Mouse (Mus musculus): ENCODE measurements at regions not wholly inside any gene's neighbourhood (a gene's known extent, or its start where the extent isn't known, plus 50 kb on each side); places are given as distances from the start of the nearest gene placed in this dataset.

DNA sequence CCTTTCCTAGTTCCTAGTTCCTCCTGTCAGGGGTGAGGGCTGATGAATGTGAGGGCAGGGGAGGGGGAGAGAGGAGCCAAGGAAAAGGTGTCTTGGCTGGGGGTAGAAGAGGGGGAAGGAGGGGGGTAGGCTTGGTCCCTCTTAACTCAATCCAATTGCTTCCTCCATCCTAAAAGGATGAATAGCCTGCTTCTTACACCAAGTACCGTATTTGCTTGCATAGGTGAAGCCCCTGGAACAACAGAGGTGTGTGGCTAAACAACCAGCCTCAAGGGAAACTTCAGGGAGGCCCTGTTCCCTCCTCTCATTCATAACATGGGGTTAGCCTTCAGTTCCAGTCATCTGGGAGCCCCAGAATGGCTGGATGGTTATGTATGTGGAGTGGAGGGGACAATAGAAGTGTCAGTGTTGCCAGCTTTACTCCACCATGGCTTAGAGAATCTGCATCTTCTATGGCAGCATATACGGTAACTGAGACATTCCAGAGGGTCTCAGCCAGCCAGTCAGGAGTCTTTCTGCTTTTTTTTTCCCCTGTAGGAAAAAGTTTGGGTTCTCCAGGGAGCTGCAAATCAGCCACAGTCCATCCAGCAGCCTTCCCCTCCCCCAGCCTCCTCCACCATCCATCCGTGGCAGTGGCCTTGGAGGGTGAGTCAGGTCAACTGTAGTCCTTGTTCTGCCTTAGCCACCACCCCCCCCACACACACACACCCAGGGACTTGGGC is 100.2 kb upstream of the Ccnd2 start:
- DNase-seq (ENCODE audit: low read depth, low spot score), result no peak

DNA sequence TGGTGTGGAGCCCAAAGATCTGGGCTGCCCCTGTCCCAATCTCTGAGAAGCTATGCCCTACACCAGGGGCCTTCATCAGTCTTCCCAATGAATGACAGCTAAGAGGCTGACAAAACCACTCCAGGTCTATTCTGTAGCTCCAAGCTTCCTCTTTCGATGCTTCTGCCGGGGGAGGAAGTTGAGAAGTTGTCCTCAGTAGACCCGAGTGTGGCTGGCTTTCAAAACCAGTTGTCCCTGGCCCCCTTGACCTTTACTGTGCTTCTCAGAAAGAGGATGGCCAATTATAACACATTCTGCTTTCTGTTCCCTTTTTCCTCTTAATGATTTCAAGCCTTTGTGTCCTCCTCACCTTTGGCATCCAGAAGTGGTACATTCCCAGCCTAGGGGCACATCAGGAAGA is 101.9 kb upstream of the Ccnd2 start:
- no peak for DNase-seq (ENCODE audit: low read depth, low spot score)

DNA sequence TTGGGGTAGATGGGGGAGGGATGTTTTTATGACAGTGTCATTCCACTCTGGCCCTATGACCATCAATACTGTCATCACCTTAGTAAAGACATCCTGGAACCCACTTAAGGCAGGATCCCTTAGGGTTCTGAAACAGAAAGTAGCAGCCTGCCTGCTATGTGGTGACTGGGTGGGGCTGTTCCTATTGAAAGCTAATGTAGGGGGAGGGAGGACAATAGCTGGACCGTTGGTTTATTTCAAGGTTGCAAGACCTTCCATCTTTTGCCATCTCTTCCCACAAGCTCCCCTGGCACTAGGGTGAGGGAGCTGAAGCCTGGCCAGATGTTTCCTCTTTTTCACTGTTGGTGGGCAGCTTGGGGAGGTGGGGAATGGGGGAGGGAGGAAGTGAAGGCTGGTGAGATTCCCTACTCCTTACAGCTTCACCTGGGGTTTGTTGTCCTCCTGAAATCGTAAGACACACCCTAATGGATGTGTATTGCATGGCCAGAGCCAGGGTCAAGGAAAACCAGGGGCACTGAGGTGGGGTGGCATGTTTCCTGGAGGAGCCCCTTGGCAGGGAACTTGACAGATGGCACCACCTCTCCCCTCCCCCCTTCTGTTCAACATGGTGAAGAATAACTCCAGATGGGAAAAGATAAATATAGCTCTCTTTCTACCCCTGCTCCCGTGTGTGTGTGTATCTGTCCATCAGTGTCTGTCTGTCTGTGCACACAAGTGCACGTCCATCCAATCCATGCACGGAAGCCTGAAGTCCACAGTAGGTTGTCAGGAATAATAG is 112.1 kb upstream of the Ccnd2 start:
- DNase-seq (ENCODE audit: low read depth, low spot score), result no peak

DNA sequence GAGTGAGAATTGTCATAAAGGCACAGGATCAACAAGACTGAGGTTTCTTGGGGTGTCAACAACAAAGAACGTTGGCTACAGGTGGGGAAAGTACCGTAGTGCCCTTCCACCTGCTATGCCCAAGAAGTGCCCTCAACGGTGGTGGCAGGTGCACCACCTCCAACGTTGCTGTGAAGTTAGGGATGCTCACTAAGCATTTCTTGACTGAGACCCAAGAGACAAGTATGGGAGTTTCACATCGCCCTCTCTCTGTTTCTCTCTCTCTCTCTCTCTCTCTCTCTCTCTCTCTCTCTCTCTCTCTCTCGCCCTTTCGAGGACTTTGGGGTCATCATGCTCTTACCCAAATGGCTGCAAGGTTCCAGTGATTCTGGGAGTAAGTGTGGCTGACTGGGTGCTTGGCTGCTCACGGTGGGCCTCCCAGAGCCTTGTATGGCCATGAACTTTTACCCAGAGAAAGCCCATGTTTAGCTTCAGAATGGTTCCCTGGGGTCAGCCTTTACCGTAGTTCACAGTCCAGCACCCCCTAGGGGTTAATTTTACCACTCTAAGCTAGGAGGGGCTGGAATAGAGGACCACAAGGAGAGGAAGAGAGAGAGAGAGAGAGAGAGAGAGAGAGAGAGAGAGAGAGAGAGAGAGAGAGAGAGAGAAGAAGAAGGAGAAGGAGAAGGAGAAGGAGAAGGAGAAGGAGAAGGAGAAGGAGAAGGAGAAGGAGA is 113.2 kb upstream of the Ccnd2 start:
- DNase-seq (ENCODE audit: low read depth, low spot score), result no peak

DNA sequence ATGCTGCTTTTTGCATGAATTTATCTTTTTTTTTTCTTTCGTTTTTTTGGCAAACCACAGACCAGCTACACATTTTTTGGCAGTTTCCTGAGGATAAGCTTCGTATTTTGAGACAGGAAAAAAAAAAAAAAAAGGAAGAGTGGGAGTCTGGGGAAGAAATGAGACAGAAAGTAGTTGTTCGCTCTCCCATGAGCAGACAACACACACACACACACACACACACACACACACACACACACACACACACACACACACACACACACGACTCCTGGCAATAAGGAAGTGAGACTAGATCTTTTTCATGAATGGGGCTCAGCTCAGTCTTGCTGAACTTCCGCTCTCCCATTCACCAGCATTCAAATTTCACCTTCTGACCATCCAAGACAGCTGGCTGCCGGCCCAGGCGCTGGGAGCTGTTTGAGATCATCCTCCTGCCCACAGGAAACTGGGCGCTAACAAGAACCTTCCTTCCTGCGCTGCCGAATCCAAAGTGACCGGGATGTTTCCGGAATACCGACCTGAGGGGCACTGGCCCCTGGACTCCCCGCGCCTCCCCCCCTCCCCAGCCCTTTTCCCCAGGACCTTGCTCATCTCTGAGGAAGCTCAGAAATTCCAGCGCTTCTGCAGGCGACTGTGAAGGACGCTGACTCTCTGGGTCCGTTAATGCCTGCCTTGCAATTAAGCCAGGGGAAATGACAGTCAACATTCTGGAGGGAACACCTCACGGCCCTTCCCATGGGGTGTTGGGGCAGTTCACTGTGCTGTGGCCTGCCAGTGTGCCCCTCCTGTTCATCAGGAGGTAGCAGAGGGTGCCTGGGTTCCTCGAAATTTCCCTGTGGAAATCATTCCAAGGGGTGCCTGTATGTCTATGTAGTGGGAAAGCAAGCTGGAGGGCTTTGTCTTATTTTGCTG is 114.2 kb upstream of the Ccnd2 start:
- no peak for DNase-seq (ENCODE audit: low read depth, low spot score)

DNA sequence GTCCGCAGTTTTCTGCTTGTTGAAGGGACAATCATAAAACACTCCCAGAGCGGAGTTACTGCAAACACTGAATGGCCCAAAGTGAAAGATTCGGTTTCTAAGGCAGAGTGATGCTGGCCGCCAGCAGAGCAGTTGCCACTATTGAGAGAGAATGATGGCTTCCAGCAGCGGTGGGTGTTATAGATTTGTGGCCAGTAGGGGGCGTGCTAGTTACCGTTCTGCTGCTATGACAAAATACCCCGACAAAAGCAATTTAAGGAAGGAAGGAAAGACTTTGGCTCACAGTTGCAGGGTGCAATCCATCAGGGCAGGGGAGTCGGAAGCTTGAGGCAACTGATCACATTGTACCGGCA is 114.8 kb upstream of the Ccnd2 start:
- DNase-seq (ENCODE audit: low read depth, low spot score), result no peak

DNA sequence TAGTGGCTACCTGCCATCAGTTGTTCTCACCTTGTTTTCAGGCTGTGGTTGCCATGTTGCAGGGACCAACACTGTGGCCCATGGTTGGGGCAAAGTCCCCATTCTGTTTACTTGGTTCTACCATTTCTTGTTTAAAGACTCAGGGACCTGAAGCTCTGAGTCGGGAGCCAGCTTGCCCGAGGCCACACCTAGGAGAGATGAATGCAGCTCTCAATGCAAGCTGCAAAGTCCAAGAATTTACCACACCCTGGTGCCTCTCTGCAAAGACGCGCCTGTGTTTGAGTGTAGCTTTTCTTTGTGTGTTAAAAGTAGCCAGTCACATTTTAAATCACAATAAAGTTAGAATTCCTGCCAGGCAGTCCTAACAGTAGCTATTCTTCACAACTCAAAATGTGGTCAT is 117.0 kb upstream of the Ccnd2 start:
- DNase-seq (ENCODE audit: low read depth, low spot score), result no peak

DNA sequence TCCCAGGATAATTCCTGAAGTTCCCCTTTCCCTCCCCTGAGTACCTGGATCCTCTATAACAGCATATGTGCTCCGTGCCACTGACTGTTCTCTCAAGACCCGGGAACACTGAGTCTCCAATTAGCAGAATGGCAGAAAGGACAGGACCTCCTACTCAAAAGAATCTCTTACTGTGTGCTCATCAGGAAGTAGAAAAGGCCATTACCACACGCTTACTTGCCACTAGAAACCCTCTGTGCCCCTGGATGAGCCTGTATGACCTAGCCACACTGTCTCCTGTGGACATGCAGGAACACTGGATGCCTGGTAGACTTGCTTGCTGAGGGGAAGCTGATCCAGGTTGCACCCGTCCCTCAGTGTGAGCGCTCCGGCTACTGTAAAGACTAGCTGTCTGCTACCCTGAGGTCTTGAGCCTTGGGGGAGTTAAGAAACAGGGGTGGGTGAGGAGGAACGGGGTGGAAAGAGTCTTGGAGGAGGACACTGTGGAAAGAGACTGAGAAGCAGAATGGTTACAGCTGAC is 117.6 kb upstream of the Ccnd2 start:
- no peak for DNase-seq (ENCODE audit: low read depth, low spot score)

DNA sequence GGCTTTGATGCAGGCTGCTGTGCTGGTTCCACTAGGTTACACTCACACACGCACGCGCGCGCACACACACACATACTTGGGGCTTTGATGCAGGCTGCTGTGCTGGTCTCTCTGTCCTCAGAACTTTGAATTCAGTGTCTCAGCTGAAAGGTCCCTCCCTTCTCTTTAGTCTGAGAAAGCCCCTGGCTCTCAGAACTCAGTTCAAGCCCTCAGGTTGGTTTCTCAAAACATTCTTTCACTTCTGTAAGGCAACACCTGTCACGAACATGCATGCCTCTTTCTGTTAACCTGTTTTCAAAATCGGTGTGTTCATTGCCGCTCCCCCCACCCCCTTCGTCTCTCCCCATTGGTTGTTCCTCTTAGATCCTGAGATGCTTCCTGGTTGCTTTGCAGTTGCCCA is 118.8 kb upstream of the Ccnd2 start:
- no peak for DNase-seq (ENCODE audit: low read depth, low spot score)

DNA sequence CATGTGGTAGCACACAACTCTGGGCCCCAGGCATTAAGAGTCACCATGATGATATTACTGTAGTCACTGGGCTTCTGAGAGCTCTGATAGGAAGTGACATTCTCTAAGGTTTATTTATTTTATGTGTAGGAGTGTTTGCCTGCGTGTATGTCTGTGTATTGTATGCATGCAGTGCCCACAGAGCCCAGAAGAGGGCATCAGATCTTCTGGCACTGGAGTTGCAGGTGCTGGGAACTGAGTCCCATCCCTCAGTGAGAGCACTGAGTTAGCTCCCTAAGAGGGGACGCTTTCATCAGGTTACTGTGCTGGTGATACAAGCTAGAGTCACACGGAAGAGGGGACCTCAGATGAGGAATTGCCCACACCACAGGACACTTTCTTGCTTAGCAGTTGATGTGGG is 119.4 kb upstream of the Ccnd2 start:
- DNase-seq (ENCODE audit: low read depth, low spot score), result no peak

DNA sequence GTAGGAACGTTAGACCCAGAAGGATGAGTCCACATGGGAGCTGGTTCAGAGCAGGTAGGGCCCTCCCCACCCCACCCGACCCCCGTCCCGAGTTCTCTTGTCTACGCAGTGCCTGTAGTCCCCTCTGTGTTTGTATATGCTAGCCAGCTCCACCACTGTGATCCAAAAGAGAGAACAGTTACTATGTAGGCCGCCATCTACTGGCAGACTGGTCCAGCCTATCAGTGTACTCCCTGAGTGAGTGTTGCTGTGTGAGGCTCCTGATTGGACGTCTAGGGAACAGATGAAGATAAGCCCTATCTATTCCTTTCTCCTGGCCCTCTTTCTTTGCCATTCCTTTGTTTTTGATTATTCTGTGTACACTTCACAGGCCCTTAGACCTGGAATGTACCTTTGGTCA is 120.6 kb upstream of the Ccnd2 start:
- DNase-seq (ENCODE audit: low read depth, low spot score), result no peak

DNA sequence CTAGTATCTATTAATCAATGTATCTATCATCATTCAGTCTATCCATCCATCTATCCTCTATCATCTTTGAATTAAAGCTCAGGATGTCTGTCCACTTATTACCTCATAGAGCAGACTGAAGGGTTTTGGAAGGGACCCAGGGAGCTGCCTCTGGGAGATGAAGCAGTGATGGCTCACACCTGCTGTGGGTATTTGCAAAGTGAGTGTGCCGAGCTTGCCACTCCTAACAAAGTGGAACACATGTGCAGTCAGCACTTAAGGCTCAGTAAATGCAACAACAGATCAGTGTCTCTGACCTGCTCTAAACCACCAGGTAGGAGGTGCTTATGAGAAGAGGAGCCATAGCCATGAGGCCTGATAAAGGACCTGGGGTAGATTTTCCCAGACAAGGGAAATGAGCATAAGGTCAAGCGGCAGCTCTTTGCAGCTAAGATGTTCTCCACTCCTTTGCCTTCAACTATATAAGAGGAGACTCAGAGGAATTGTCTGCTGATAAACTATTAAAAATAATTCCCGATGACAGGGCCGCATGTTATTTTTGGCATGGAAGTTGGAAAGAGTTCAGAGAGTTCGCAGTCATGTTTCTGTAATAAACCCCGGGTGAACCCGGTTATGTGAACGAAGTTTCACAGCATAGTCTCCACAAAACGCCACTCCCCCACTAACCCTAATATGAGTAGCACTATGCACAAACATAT is 122.9 kb upstream of the Ccnd2 start:
- DNase-seq (ENCODE audit: low read depth, low spot score), result no peak

DNA sequence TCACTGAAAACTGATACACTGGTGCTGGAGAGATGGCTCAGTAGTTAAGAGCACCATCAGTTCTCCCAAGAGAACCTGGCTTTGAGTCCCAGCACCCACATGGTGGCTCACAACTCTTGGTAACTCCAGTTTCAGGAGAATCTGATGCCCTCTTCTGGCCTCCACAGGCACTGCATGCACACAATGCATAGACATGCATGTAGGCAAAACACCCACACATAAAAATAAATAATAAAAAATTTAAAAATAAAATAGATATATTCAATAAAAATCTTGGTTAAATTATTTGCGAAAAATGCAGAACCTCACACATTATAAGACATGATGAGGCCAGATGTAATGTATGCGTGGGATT is 123.4 kb upstream of the Ccnd2 start:
- DNase-seq (ENCODE audit: low read depth, low spot score), result no peak

DNA sequence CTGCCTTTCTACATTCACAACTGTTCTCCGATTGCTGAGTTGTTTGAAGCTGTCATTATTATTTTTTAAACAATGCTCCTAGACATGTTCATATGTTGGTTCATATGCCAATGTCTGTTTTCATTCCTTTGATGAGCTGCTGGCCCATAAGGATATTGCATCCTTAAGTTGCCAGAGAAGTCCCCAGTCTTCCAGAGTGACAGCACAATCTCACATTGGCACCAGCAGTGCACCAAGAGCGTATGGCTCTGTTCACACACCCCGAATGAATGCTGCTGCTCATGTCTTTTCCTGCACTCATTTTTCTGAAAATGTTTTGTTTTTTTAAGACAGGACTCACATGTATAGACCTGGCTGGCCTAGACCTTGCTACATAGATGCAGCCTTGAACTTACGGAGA is 124.4 kb upstream of the Ccnd2 start:
- DNase-seq (ENCODE audit: low read depth, low spot score), result no peak

DNA sequence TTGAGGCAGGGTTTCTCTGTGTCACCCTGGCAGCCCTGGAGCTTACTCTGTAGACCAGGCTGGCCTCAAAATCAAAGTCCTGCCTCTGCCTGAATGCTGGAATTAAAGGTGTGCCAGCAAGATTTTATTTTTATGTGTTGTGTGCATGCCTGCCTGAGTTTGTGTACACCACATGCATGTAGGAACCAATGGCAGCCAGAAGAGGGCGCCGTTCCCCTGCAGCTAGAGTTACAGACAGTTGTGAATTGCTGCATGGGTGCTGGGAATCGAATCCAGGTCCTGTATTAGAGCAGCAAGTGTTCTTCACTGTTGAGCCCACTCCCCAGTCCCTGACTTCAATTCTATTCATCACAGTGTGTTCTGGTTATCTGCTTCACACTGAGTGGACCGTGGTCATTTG is 126.4 kb upstream of the Ccnd2 start:
- DNase-seq (ENCODE audit: low read depth, low spot score), result no peak

DNA sequence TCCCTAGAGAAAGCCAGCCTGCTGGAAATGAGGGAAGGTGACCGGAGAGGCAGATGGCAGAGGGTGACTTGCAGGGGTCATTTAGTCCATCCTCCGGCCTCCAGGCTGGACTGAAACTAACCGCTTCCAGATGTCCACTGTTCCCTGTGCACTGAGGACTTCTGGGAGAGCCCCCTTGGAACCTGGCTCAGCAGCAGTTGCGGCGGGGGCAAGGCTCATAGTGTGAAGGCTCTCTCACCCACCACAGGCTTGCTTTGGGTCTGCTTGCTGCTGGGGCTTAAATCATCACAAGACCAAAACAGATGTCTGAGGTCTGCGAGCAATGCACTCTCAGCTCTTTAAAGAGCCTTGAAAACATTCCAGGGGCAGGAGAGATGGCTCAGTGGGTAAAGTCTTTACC is 132.2 kb upstream of the Ccnd2 start:
- DNase-seq (ENCODE audit: low read depth, low spot score), result no peak

DNA sequence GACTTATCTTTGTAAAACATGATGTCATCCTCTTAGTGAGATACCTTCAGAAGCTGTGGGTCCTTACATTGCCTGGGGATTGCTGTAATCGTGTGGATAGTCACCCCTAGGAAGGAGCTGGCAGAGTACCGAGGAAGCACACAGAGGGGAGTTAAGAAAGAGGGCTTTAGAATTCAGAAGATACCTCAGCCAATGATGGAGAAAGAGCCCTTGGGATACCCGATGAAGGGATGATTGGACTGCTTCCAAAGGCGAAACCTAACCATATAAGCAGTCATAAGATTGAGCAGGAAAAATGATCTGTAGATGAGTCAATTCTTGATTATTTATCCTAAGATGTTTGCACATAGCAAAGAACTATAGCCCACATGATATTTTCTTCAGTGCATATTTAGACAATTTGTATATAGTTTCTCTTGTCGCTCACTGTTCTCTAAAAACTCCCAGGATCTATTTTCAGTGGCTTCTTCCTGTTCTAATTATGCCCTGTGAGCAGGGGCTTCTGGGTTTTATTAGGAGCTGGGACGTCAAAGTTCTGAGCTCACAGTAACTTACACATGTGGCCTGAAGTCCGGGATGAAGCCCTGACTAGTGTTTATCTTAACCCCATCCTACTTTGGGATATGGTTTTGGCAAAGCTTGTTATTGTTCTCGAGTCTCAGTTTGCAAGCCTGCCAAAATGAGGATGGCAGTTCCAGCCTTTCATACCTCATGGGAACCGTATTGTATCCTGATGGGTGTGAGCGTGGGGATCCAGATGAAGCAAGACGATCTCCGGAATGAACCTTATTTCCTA is 134.9 kb upstream of the Ccnd2 start:
- DNase-seq (ENCODE audit: low read depth, low spot score), result no peak

DNA sequence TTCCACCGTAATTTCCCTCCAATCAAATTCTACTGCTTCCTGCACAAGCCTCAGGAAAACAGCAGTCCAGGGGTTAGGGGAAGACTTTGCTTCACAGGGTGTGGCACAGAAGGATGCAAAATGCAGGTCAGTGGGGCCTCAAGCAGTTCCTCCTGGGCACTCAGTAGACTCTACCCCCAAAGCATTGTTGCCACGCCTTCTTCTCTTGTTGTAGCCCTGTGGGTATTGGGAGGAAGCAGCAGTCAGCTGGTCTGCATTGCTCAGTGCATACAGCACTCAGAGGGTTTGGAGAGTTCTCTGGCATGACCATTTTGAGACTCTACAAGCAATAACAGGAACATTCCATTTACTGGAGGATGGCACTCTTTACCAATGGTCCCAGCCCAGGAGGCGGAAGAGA is 137.0 kb upstream of the Ccnd2 start:
- DNase-seq (ENCODE audit: low read depth, low spot score), result no peak

DNA sequence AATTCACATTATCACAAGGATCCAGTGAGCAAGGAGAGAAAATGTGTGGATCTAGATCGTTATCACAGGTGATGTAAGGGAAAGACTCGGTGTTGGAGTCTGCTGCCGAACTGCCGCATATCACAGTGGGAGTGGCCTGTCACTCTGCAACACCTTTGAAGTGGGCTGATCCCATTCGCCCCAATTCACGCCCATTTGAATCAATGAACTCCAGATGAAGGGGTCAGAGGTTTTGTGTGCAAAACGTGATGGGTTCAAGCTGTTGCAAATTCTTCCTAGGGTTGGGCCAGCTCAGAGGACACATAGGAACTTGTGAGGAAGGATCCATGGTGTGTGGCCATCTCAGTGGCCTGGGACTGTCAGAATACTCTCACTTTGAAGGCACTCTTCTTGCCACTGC is 139.9 kb upstream of the Ccnd2 start:
- DNase-seq (ENCODE audit: low read depth, low spot score), result no peak

DNA sequence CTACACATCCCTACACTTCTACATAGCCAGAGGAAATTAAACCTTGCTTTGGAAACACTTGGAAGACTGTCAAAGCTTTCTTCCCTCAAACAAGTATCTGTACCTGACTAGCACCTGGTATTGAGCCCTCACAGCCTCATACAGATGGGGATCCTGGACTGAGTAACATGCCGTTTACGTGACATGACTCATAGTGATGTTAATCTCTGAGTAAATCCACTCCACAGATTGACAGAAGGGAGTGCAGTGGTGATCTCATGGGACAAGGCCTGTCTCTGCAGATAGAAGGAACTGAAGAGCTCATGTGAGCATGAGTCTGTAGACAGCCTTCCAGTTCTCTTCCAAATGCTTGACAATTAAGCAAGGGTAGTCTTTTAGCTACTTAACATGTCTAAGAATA is 141.8 kb upstream of the Ccnd2 start:
- DNase-seq (ENCODE audit: low read depth, low spot score), result no peak
